Mouse (Mus musculus) adrenal gland, postnatal 4 days (tissue): ENCODE data around the gene Gclc. TPM values are rescaled to one million over a fixed set of nuclear protein-coding genes. Genes with fewer than 3 reads are reported as not detected.

ENCODE experiments used
- DNase-seq, 2 experiments: peaks; one replicate each; pipeline ENCODE4 v3.0.0; 2021 to 2022; ENCODE audit warnings: low spot score in 2 of 2, mixed read lengths in 2 of 2
- total RNA-seq, 2 experiments: library from RNA; stranded (reverse); gene quantifications; 2 replicates each; pipeline ENCODE4 v1.2.3; 2021

Gene Gclc
- total RNA-seq, 2 experiments from 2014 or later, result 45.1 to 45.5 TPM

DNA sequence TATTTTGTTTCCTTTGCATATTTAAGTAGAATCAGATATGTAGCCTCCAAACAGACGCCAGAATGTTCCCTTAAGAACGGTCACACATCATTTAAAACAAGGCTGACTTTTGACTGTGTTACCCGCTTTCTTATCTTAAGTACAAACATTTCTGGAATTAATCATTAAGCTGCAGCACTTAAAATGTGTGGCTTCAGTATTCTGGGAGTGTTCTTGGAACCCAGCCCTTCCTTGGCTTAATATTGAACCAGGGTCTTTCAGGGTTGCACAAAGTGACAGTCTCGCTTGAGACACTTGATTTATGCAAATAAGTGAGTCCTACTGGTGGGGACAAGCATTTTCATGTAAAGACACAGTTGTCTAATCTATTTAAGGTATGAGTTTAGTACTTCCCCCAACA, 27.9 kb downstream of the Gclc start:
- DNase-seq, result no peak

DNA sequence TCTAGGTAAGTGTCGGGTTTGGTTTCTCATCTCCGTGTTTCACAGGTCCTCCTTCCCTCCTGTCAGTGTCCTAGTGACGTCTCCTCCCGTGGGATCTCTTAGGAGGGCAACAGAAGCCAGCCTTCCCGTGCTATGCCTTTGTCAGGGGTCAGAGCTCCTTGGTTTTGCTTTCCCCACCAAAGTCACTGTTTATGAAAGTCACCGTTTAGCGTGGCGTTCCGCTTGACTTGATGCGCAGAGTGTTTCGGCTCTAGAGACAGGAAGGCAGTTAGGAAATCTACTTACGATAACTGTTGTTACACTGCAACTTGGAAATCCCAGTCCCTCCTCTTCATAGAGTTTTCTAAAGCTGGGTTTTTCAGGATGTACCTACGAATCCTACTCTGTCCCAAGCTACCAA, 28.7 kb downstream of the Gclc start:
- DNase-seq, result no peak

DNA sequence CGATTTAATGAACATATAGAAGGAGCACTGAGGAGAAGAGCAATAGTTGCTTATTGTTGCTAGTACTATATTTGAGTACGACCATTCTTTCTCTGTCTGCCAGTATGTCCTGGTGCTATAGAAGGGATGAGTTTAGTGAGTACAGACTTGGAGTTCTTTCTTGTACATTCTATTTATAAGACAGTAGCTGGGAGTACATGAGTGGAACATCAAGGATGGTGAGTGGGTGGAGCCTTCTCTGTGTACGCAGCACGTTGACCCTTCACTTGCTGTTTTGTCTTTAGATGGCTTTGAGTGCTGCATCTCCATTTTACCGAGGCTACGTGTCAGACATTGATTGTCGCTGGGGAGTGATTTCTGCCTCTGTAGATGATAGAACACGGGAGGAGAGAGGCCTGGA, 31.1 kb downstream of the Gclc start:
- DNase-seq, result no peak

DNA sequence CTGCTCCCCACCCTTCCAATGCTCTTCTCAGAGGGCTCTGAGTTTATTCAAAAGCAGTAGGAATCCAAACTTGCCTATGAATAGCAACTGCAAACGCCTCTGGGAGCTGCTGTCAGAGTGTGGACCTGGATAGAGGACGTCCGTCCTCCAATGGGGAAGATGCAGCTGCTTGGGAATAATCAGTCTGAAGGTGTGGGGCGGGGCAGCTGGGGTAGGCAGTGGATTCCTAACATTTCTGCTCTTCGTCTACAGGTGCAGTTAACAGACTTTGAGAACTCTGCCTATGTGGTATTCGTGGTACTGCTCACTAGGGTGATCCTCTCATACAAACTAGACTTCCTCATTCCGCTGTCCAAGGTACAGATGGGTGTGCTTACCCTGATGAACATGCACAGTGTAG, 33.6 kb downstream of the Gclc start:
- no peak for DNase-seq

DNA sequence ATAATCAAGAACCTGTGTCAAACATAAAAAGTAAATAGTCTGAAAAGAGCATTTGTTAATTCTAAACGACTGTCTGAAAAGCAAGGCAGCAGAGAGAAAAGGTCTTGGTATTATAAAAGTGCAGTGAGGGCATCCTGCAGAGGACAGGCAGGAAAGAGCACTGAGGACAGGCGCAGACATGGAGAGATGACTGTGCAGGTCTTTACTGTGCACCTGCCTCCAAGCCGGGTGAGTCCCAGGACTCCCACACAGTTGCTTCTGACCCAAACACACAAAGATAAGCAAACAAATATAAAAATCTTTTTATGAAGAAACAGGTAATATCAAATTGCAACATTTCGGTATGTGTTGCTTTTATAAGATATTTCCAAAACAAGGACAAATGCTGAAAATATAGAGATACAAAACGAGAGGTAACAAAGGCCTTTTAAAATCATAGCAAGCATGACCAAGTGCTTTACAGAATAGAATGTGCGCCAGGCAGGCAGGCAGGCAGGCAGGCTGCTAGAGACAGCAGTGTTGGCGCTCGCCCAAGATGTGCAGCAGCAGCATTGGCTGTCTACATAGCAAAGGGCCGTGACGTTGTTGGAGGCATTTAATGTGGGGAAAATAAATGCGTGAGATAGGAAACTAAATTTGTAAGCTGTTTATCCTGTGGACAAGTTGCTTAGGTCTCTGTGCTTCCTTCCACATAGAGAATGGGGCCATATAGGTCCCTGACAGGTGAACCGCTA, 35.4 kb downstream of the Gclc start:
- no peak for DNase-seq

DNA sequence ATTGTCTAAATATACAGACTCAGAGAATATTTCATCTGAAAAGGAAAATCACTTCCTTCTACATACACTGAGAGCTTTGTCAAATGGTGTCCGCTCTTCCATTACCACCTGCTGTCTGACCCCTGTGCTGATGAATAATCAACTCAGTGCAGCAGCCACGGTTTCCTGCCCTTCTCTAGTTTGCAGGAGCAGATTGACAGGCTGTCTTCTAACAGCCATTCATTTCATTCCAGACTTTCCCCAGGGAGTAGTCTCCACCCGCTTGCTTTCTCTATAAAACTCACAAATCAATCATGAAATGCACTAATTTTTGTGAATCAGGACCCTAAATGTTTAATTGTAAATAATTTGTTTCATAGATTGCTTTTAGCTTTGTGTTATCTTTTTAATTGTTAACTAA, 39.5 kb downstream of the Gclc start:
- DNase-seq, result no peak

DNA sequence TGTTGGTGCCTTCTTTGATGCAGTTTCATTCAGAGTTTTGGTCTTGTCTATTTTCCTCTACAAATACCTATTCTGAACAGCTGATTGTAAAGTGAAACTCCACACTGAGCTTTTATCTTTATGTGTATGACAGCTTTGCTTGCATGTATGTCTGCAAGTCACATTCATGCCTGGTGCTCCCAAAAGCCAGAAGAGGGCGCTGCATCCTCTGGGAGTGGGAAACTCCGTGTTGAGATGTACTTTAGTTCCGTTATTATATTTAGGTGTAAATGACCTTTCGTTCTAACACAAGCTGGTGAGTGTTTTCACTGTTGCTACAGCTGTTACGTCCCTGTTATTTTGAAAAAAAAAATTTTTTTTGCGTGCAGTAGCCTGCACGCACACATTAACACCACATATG, 48.1 kb downstream of the Gclc start:
- DNase-seq, result peak in 1 of 2 experiments; percentile 17

DNA sequence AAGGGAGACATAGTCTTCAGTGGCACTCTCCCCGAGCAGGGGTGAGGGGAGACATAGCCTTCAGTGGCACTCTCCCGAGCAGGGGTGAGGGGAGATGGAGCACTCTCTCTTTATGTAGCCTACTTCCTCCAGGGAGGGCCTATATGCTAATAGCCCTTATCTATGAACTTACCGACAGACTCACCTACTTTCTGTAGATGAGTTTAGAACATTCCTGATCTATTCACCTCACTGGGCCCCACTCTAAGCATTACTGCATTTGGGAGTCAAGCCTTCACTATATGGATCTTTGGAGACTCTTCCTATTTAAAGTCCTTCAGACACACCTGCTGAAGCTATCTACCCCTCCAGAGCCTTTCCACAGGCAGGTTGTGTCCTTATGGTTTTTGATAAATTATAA, 52.1 kb downstream of the Gclc start:
- no peak for DNase-seq

DNA sequence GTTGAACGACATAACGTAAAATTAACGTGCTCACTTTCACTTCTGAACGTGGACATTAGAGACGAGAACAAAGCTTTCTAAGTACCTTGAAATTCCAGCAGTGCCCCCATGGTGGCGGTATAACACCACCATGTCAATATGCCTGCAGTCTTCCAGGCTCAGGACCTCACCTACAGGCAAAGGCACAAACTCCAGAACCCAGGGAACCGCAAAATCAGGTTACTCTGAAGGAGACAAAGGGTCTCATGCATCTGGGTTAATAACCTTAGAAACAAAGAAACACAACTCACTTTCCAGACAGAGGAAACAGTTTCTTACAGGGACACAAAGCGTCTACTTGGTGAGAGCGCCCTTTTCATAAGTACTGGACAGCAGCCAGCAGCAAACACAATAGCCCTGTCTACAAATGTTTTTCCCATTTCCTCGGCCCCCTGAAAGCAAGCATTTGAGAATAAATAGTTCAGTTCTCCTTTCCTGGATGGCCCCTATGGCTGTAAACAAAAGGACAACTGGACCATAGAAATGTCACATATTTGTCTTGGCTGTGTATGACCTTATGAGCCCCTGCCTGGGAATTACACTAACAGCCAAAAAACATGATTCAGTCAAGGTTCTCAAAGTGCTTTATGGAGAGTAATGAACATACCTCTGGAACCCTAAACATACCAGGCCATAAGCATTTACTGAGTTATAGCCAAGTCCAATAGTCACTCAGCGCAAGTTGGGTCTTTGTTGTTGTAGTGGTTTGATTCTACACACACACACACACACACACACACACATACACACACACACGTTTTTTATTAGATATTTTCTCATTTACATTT, 52.7 kb downstream of the Gclc start:
- DNase-seq, result peak; percentile 79

DNA sequence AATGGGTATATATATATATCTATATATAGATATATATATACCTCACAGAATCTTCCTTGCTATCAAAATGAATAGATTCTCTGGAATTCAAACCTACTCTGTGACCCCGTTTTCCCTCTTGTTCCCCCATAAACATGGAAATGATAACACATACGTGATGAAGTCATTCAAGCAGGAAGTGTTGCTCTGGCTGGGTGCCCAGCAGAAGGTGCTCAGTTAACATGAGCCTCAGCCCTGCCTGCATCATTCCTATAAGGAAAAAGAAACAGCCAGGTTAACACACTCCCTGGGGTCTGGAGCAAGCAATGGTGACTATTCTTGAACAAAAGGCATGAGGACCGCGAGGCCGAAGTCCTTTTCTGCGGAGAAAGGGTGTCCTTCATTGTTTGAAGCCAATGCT, 54.1 kb downstream of the Gclc start:
- DNase-seq, result no peak

DNA sequence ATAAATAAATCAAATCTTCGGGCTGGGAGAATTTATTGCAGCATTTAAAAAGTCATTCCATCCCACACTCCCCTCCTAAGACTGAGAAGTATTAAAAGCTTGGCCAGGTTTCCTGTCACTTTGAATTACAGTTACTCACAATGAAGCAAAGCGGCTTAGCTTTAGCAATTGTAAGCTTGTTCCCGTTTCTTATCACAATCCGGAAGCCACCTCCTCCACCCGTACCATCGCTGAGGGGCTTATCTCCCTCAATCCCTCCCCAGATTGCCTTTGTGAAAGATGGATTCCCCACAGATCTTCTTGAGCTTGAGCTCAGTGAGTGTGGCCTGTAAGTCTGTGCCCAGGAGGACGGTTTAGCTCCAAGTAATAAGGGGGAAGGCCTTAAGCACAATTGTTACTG, 64.5 kb downstream of the Gclc start:
- no peak for DNase-seq

DNA sequence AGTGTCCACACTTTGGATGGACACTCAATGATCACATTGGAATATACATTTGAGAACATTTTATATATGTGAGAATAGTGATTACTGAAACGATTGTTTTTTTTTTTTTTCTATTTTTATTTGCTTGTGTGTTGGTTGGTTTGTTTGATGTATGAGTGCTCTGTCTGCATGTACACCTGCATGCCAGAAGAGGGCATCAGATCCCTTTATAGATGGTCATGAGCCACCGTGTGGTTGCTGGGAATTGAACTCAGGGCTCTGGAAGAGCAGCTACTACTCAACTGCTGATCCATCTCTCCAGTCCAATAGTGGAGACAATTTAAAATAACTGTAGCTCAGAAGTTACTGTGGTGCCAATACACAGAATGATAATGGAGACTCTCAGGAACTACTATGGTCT, 65.0 kb downstream of the Gclc start:
- no peak for DNase-seq

DNA sequence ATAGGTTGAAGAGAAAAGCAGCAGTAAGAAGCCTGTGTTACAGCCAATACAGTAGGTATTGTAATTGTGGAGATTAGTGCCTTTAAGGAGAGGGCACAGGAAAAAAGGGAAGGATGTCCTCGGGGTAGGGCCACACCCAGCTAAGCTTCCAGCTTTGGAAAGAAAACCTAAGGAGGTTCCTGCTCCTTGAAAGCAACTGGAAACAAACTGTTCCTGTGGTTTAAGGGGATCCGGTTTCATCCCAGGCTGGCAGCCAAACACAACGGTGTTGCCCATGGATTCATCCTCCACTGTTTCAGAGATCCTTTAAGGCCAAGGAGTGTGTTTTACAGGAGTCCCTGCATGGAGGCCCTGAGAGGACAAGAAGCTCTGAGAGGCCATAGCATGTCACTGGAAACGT, 66.5 kb downstream of the Gclc start:
- no peak for DNase-seq

DNA sequence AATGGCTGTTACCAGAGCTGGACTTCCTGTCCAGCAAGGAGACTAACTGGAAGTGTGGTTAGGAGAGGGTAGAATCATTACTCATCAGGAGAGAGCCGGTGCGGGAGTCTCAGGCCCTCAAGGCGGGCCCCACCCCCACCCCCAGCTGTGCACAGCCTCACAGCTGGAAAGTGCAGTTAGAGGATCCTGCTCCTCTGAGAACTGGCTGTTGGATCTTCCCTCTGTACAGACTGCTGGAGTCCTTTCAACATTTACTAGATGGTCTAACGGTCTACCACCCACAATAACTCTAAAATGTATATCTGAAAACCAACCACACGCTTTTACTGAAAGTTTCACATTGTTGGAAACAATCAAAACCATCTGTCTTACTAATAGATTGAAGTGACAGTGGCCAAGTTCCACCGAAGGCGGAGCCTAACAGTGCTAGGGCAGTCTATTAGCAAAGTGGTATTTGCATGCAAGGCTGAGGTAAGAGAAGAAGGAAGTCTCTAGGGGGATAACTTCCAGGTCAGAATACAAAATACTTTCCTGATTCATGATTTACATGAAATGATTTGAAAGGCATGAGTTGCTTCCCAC, 71.1 kb downstream of the Gclc start:
- DNase-seq, result no peak

DNA sequence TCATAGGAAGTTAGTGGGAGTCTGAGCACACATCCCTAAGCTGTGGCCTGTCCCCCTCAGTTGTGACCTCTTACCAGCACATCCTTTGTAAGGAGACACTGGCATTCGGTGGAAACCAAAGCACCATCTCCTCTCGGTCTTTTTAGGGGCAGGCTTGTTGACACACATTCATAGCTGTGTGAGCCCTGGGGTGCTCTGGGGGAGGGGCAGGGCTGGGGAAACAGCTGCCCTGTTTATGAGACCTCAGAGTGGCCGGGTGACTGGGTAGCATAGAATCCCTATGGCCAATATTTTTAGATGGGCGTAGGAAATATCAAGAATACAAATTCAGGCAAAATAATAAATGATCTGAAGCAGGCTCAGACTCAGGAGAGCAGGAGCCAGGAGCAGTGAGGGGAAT, 71.9 kb downstream of the Gclc start:
- no peak for DNase-seq

DNA sequence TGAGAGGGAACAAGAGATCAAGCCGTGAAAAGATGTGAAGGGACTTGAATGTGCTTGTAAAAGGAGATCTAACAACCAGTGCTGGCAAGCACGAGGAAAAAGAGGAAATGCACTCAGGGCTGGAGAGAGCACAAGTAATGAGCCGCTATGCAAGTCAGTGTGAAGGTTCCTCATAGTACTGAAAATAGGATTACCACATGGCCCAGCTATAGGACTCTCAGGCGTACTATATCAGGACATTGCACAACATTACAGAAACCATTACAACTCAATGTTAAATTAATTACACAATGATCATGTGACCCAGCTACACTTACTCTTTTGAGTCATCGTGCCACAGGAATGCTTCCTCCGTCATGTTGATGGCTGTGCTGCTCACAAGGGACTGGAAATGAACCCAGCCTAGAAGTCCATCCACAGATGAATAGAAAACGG, 74.2 kb downstream of the Gclc start:
- no peak for DNase-seq

DNA sequence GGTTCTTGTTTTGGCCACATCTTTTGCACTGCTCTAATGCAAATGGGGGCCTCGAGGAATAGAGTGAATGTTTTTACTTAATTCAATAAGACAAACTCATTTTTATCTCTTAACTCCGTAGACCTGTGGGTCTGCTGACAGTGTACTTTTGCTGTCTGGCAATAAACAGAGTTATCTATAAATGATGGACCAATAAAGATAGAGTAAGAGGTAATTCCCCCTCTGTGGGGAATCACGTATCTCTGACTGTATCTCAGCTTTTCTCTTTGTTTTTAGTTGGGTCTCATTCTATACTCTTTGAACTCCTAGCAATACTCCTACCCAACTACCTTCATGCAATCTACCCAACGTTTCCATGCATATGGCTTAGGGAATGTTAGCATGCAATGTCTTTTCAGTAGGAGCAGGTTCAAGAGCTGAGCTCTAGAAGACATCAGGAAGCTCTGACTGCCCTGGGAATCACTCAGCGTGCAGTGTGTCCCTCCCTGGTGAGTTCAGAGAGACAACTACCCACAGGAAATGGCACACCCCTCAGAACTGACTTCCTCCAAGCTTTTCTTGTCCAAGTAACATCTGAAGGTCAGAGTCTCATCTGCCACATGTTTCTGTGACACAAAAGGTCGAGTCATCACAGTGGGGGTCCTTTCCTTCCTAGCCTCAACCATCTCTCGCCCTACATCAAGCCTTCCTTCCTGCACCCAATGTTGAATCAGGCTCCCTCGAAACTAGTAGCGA, 80.1 kb downstream of the Gclc start:
- no peak for DNase-seq

DNA sequence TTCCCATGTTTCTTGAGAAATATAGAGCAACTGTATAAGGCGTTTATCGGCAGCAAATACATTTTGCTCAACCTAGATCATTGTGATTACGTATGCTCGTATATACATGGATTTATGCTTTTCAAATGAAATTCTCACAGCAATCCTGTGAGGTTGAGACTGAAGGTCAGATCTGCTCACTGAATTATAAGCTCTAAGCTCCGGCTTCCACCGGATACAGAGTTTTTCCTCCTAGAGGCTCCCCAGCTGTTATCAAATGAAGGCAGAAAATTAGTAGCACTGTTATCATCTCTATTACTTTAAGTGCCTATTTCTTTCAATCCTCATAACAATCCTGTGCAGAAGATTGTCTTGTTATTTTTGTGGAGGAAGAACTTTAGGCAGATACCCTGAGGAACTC, 80.8 kb downstream of the Gclc start:
- DNase-seq, result no peak

DNA sequence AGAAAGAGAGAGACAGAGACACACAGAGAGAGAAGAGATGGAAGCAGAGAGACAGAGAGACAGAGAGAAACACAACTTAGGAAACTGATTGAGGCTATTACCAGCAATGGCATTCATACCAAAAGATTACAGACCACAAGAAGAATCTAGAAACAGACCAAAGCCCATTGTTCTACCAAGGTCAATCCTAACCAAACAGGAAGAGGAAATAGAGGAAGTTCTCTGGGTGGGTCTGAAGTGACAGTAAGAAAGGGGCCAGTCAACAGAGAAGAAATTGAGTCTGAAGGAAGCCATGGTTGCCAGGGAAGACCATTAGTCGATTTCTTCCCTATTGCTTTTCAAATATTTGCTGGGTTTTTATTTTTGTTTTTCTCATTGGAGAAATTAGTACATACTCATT, 81.4 kb downstream of the Gclc start:
- DNase-seq, result no peak

DNA sequence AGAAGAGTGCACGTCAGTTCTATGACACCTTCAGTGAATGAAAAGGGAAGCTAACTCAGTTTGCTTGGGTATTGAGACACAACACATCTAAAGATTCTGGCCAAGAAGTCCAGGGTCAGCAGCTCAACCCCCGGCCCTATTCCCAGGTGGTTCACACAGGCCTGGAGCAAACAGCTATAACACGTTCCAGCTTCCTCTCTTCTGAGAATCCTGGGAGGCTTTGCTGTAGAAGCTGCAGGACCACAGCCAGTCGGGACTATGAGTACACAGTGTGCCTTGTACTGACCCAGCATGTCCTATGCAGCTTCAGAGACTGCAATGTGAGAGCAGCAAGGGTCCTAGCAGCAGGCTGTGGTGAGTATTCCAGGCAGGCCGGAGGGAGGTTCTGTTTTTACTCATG, 84.3 kb downstream of the Gclc start:
- no peak for DNase-seq
